Mouse (Mus musculus) MEL (cell line): Measurements from ENCODE around the gene BC037034.

Source experiments
- CTCF ChIP-seq, 3 experiments: IDR thresholded peaks in 2 of 3; conservative IDR thresholded peaks in 1 of 3; 2 replicates each; pipeline ENCODE4 v1.5.1; 2011 to 2012; ENCODE audit warnings: low read length in 3 of 3, low read depth in 2 of 3, mild to moderate bottlenecking in 2 of 3, improper control_type of control experiment in 1 of 3, inconsistent platforms in 1 of 3, mixed read lengths in 1 of 3, moderate library complexity in 1 of 3; ENCODE audit not compliant: control insufficient read depth in 1 of 3, insufficient read depth in 1 of 3, poor library complexity in 1 of 3, severe bottlenecking in 1 of 3
- MEF2A ChIP-seq: IDR thresholded peaks from 2 replicates; pipeline ENCODE4 v1.6.1; 2014; ENCODE audit warnings: low read depth, mild to moderate bottlenecking, inconsistent platforms, low read length, improper control_type of control experiment; ENCODE audit not compliant: poor library complexity, insufficient replicate concordance, severe bottlenecking; ENCODE audit errors: extremely low read depth

- TF ChIP-seq CTCF (IDR thresholded peaks at IDR 0.05 in 2 of 3, conservative IDR thresholded peaks at IDR 0.05 in 1 of 3; ENCODE audit: control insufficient read depth in 1 of 3, insufficient read depth in 1 of 3, low read depth in 2 of 3, low read length in 3 of 3, poor library complexity in 1 of 3, severe bottlenecking in 1 of 3) (no peak), MEF2A (no peak)
Measured at GRCm38 (mm10) chr5:138291638-138292037, 27.8 kb upstream of the BC037034 start.
